Mouse (Mus musculus) forebrain, postnatal 0 days (tissue): Measurements from ENCODE around the gene Cckar. TPM values are rescaled to one million over a fixed set of nuclear protein-coding genes. Genes with fewer than 3 reads are reported as not detected.

Source experiments
- ATAC-seq: fragments of 200-750 bp; cut with Nextera tagmentation; 2 replicates; pipeline ENCODE4 v1.8.0; 2017; ENCODE audit warnings: mild to moderate bottlenecking, moderate library complexity
- DNase-seq: peaks from one replicate; pipeline ENCODE4 v3.0.0-alpha.2; 2015
- H3K27ac ChIP-seq: fragments of 300-500 bp; sonication (generic); 2 replicates; pipeline ENCODE4 v1.5.1; 2014; ENCODE audit warnings: low read depth, mild to moderate bottlenecking, antibody characterized with exemption, low read length, moderate library complexity, mixed read lengths
- H3K27me3 ChIP-seq: fragments of 300-500 bp; sonication (generic); 2 replicates; pipeline ENCODE4 v1.6.1; 2014; ENCODE audit warnings: mild to moderate bottlenecking, low read length, mixed read lengths; ENCODE audit not compliant: insufficient read depth
- H3K36me3 ChIP-seq: fragments of 300-500 bp; sonication (generic); 2 replicates; pipeline ENCODE4 v1.6.1; 2014; ENCODE audit warnings: mild to moderate bottlenecking, moderate library complexity; ENCODE audit not compliant: insufficient read depth
- H3K4me1 ChIP-seq: fragments of 300-500 bp; sonication (generic); 2 replicates; pipeline ENCODE4 v1.6.1; 2014; ENCODE audit warnings: antibody characterized with exemption; ENCODE audit not compliant: insufficient read depth
- H3K4me2 ChIP-seq: fragments of 300-500 bp; sonication (generic); 2 replicates; pipeline ENCODE4 v1.6.1; 2014; ENCODE audit warnings: low read depth, mild to moderate bottlenecking, moderate library complexity
- H3K4me3 ChIP-seq: fragments of 300-500 bp; sonication (generic); 2 replicates; pipeline ENCODE4 v1.5.1; 2014; ENCODE audit warnings: low read depth, low read length, mixed read lengths
- H3K9ac ChIP-seq: fragments of 300-500 bp; sonication (generic); 2 replicates; pipeline ENCODE4 v1.6.1; 2014; ENCODE audit warnings: mild to moderate bottlenecking
- H3K9me3 ChIP-seq: fragments of 300-500 bp; sonication (generic); 2 replicates; pipeline ENCODE4 v1.6.1; 2016; ENCODE audit warnings: low read length
- CTCF ChIP-seq: sonication (generic); IDR thresholded peaks from 2 replicates; pipeline ENCODE4 v1.5.1; 2016; ENCODE audit warnings: antibody characterized with exemption, control low read depth, low read depth
- WGBS: fragments of 180-500 bp; shearing (Covaris S2); extraction: QIAGEN DNeasy Blood & Tissue Kit; methylation state at CpG from one replicate; pipeline ENCODE4 v1.1.7; 2014; 5-methylcytosine and 5-hydroxymethylcytosine counted together
- polyA plus RNA-seq: library from polyadenylated mRNA; unstranded; fragments of >200 nt; fragmentation: Nextera tagmentation; extraction: Ambion mirVana; gene quantifications from 2 replicates; pipeline ENCODE4 v1.2.1, GENCODE M21; 2015
- total RNA-seq: library from RNA; depleted of rRNA; stranded (reverse); fragments of >200 nt; gene quantifications from 2 replicates; pipeline ENCODE4 v1.2.3, GENCODE M21; 2014; rRNA removed

Gene Cckar
- total and polyA plus RNA-seq, 2 experiments from 2014 or later, result 0.74 to 1.3 TPM

GRCm38 (mm10) chr5:53657925-53658324 is 49.6 kb downstream of the Cckar start:
- H3K27me3 ChIP-seq, result no peaks in the 10 kb centered on the region
- peak; percentile 70 for TF ChIP-seq CTCF
- WGBS, result 79% methylated on average over 6 of the region's 6 CpGs
- ATAC-seq (peak; percentile 84), DNase-seq (peak; percentile 43)
- no peak overlapping the region for H3K4me2 ChIP-seq
- H3K4me1 ChIP-seq, result no peaks in the 10 kb centered on the region
- H3K4me3 ChIP-seq, result no peak overlapping the region
- no peak overlapping the region for H3K9ac ChIP-seq
- H3K36me3 ChIP-seq, result no peaks in the 10 kb centered on the region; the same call in 1 of the 2 replicates
- H3K27ac ChIP-seq, result no peak overlapping the region
- H3K9me3 ChIP-seq, result no peaks in the 10 kb centered on the region

- WGBS, result 27% methylated on average over 1 of the region's 1 CpGs
- Histone ChIP-seq H3K36me3 (peaks cover 10% of the 10 kb centered on the region), H3K4me3 (no peak overlapping the region), H3K9ac (no peak overlapping the region), H3K27me3 (no peaks in the 10 kb centered on the region), H3K27ac (no peak overlapping the region), H3K4me1 (no peaks in the 10 kb centered on the region), H3K9me3 (no peaks in the 10 kb centered on the region), H3K4me2 (no peak overlapping the region)
- DNase-seq, result no peak
- no peak for ATAC-seq
- TF ChIP-seq CTCF, result no peak
Observed at GRCm38 (mm10) chr5:53656596-53656995, 50.9 kb downstream of the Cckar start.

Other genes starting within 250 kb of the Cckar start
- 18.8 and 25.4 TPM in 2 replicates for gene Rbpj, start 241.6 kb downstream of the Cckar start, total RNA-seq
- 13.8 and 19.4 TPM in 2 replicates for gene Rbpj, start 241.6 kb downstream of the Cckar start, polyA plus RNA-seq
- gene Tbc1d19, start 101.9 kb upstream of the Cckar start, total RNA-seq, result 55.9 and 58.8 TPM in 2 replicates
- 42.5 and 44.1 TPM in 2 replicates for gene Tbc1d19, start 101.9 kb upstream of the Cckar start, polyA plus RNA-seq